ENCODE assay signal across 14 mouse cellular contexts in the genomic region with DNA sequence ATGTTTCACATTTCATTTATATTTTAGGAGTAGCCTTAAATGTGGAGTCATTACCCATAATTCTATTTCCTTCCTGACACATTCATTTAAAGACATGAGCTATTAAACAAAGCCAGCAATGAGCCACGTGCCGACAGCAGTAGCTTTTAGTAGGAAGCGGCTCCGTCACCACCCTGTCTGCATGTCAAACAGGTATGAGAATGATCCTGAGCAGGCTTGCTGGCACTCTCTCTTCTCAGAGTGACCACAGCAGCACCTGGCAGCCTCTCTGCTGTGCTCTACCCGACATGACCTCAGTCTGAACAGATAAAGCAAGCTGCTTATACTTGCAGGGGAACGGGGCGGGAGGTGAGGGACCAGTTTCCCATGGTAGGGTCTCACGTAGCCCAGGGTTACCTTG. TPM values are rescaled to one million over a fixed set of nuclear protein-coding genes. Genes with fewer than 3 reads are reported as not detected.
DNase-seq lines count a peak whose midpoint lies in the region; ATAC-seq lines count a peak whose summit lies in the region.
"Had no signal": no experiment of that assay in that cellular context is flagged by ENCODE, and none has a peak within 500 bp of the region (broad histone marks: within the 10 kb centered on the region; RNA-seq: fewer than 3 reads in every experiment).

No protein-coding gene starts in this region.

- no peaks in the 10 kb centered on the region for H3K27me3 ChIP-seq in heart, embryonic 10.5 days (ENCODE audit: insufficient read depth, poor library complexity, severe bottlenecking)
- no peaks in the 10 kb centered on the region for H3K27me3 ChIP-seq in stomach, embryonic 14.5 days (ENCODE audit: control insufficient read depth, insufficient read depth, low read length)
- H3K27me3 ChIP-seq: kidney, embryonic 15.5 days had no signal

- WGBS in heart, embryonic 10.5 days = 26% methylated on average over 8 of the region's 8 CpGs
- WGBS in stomach, embryonic 14.5 days = 33% methylated on average over 8 of the region's 8 CpGs

- no peak overlapping the region for H3K4me3 ChIP-seq in heart, embryonic 10.5 days
- H3K4me3 ChIP-seq in stomach, embryonic 14.5 days (ENCODE audit: low read depth, low read length) = no peak overlapping the region
- H3K4me3 ChIP-seq: erythroblast, embryonic 14.5 days; kidney, embryonic 15.5 days had no signal

- no peak overlapping the region for H3K9ac ChIP-seq in stomach, embryonic 14.5 days (replicated peaks; ENCODE audit: low read depth, low read length)
- H3K9ac ChIP-seq: kidney, embryonic 15.5 days had no signal

- peaks cover 45% of the 10 kb centered on the region for H3K4me1 ChIP-seq in heart, embryonic 10.5 days
- H3K4me1 ChIP-seq in stomach, embryonic 14.5 days (ENCODE audit: control insufficient read depth, insufficient read depth, low read length) = peaks cover 10% of the 10 kb centered on the region; the same call in 1 of the 2 replicates

- intact Hi-C loops in left cerebral cortex, postnatal 36 days (cut with DNase I) = loop anchor here (10.0 kb wide), 1 partner anchor 51 kb away; a partner anchor contains a TSS
- intact Hi-C loops in left cerebral cortex, postnatal 4 days (cut with DNase I) = loop anchor here (10.0 kb wide), 1 partner anchor 51 kb away; a partner anchor contains a TSS

- DNase-seq in cerebellum, postnatal 36 days = peak; percentile 24 to 27
- DNase-seq in left cerebral cortex, postnatal 36 days (ENCODE audit: low spot score in 2 of 2) = peak; percentile 48 to 55
- DNase-seq in left cerebral cortex, postnatal 4 days = no peak
- DNase-seq in heart, embryonic 10.5 days (ENCODE audit: low spot score) = peak; percentile 83
- DNase-seq in adrenal gland, postnatal 36 days = no peak
- no peak for DNase-seq in thymus, postnatal 10 days (ENCODE audit: low spot score in 2 of 2)
- DNase-seq: B cell, adult 2 months; right cerebral cortex, postnatal 4 days had no signal

- H3K27ac ChIP-seq in heart, embryonic 10.5 days = peak overlapping the region; percentile 47; the same call in 1 of the 2 replicates
- 0 out of 2 replicates have a peak overlapping the region, but pooled peaks have one; percentile 7 for H3K27ac ChIP-seq in stomach, embryonic 14.5 days (ENCODE audit: low read length)
- H3K27ac ChIP-seq: kidney, embryonic 15.5 days had no signal

- no peak overlapping the region for H3K4me2 ChIP-seq in stomach, embryonic 14.5 days (replicated peaks; ENCODE audit: low read depth, low read length)
- H3K4me2 ChIP-seq: kidney, embryonic 15.5 days; liver, embryonic 11.5 days had no signal

- H3K9me3 ChIP-seq in heart, embryonic 10.5 days = no peaks in the 10 kb centered on the region
- H3K9me3 ChIP-seq in stomach, embryonic 14.5 days (ENCODE audit: control insufficient read depth, low read depth, low read length) = no peaks in the 10 kb centered on the region
- H3K9me3 ChIP-seq: kidney, embryonic 15.5 days had no signal

- no peaks in the 10 kb centered on the region; the same call in 1 of the 2 replicates for H3K36me3 ChIP-seq in heart, embryonic 10.5 days
- no peaks in the 10 kb centered on the region for H3K36me3 ChIP-seq in stomach, embryonic 14.5 days (ENCODE audit: control insufficient read depth, insufficient read depth, low read length)
- H3K36me3 ChIP-seq: kidney, embryonic 15.5 days had no signal

- ATAC-seq in cerebellum, adult (ENCODE audit: insufficient number of reproducible peaks, low FRiP score, low TSS enrichment) = no peak
- no peak; the same call in 1 of the 2 replicates for ATAC-seq in stomach, embryonic 14.5 days (ENCODE audit: insufficient number of reproducible peaks, insufficient read depth, low FRiP score, low read depth)
- ATAC-seq: hindbrain, embryonic 16.5 days had no signal

RNA-seq across cellular contexts. Expression of a gene that starts 54.0 kb away (rescaled TPM):
- 10 to 100 TPM; 19.5 to 20.6 TPM for total RNA-seq in left cerebral cortex, postnatal 36 days (2021)
- total RNA-seq in left cerebral cortex, postnatal 4 days (2021) = 10 to 100 TPM; 71.3 to 74.0 TPM
- 51.8 and 57.5 TPM in 2 replicates for polyA plus RNA-seq in heart, embryonic 10.5 days (2016; fragmentation: Nextera tagmentation; extraction: Ambion mirVana)
- 29.4 and 30.1 TPM in 2 replicates for polyA plus RNA-seq in stomach, embryonic 14.5 days (2014; fragmentation: Nextera tagmentation; extraction: Ambion mirVana)
- 10 to 100 TPM; 27.5 to 39.3 TPM for total RNA-seq in adrenal gland, postnatal 36 days (2021)
- polyA plus RNA-seq: erythroblast, embryonic 14.5 days had no signal

Comparison
In these comparisons a context has a peak if more than half of its experiments do, and no peak if none do; other contexts are left out.
1. DNase-seq: peak in cerebellum, postnatal 36 days (2 of 2), left cerebral cortex, postnatal 36 days (2 of 2) and heart, embryonic 10.5 days (single experiment); none in left cerebral cortex, postnatal 4 days (single experiment), adrenal gland, postnatal 36 days (0 of 2) and thymus, postnatal 10 days (0 of 2).